Mouse (Mus musculus) stomach, embryonic 16.5 days (tissue): Measurements from ENCODE around the gene Usp17la. TPM values are rescaled to one million over a fixed set of nuclear protein-coding genes. Genes with fewer than 3 reads are reported as not detected.
"Not testable (repeated sequence)": the region's sequence is repeated elsewhere in the genome, so short reads cannot be mapped to it uniquely, and the experiment has no call there.

ENCODE experiments used
- ATAC-seq: fragments of 200-750 bp; cut with Nextera tagmentation; 2 replicates; pipeline ENCODE4 v1.8.0; 2017; ENCODE audit warnings: moderate number of reproducible peaks, moderate TSS enrichment; ENCODE audit not compliant: insufficient read depth, low FRiP score
- H3K27ac ChIP-seq: fragments of 300-500 bp; sonication (generic); 2 replicates; pipeline ENCODE4 v1.5.1; 2014; ENCODE audit warnings: low read length
- H3K27me3 ChIP-seq: fragments of 300-500 bp; sonication (generic); 2 replicates; pipeline ENCODE4 v1.6.1; 2014; ENCODE audit warnings: low read length, control low read depth, mixed read lengths; ENCODE audit not compliant: control insufficient read depth, insufficient read depth
- H3K36me3 ChIP-seq: fragments of 300-500 bp; sonication (generic); 2 replicates; pipeline ENCODE4 v1.6.1; 2014; ENCODE audit warnings: low read length; ENCODE audit not compliant: control insufficient read depth, insufficient read depth
- H3K4me1 ChIP-seq: fragments of 300-500 bp; sonication (generic); 2 replicates; pipeline ENCODE4 v1.6.1; 2014; ENCODE audit warnings: low read length, control low read depth, mixed read lengths; ENCODE audit not compliant: control insufficient read depth, insufficient read depth
- H3K4me2 ChIP-seq: fragments of 300-500 bp; sonication (generic); 2 replicates; pipeline ENCODE4 v1.6.1; 2014; ENCODE audit warnings: low read depth, low read length, mixed read lengths
- H3K4me3 ChIP-seq: fragments of 300-500 bp; sonication (generic); replicated peaks from 2 replicates; pipeline ENCODE4 v1.5.1; 2014; ENCODE audit warnings: mild to moderate bottlenecking, low read length
- H3K9ac ChIP-seq: fragments of 300-500 bp; sonication (generic); 2 replicates; pipeline ENCODE4 v1.6.1; 2014; ENCODE audit warnings: low read length
- H3K9me3 ChIP-seq: fragments of 300-500 bp; sonication (generic); replicated peaks from 2 replicates; pipeline ENCODE4 v1.6.1; 2016; ENCODE audit warnings: low read length, control low read depth; ENCODE audit not compliant: control insufficient read depth
- WGBS: fragments of 180-500 bp; shearing (Covaris S2); extraction: QIAGEN DNeasy Blood & Tissue Kit; methylation state at CpG from one replicate; pipeline ENCODE4 v1.1.7; 2014; 5-methylcytosine and 5-hydroxymethylcytosine counted together
- polyA plus RNA-seq: library from polyadenylated mRNA; unstranded; fragments of >200 nt; fragmentation: Nextera tagmentation; extraction: Ambion mirVana; gene quantifications from 2 replicates; pipeline ENCODE4 v1.2.1, GENCODE M21; 2015

Gene Usp17la
- polyA plus RNA-seq, result not detected in 2 replicates

DNA sequence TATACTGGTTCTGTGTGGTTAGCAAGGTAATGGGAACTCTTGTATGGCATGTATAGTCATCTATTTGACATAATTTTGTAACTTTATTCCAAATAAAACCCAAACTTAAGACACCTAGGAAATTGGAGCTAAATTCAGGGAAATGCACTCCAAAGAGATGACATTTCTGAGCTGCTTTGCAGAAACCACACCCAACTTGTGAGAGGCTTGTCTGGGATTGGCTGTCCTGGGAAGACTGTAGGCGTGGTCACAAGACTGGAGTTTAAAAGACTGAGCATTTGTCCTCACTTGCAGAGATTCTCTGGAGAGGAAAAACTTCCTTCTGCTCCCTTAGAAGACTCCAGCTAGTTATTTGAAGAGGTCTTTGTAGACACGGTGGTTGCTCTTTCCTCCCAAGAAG, at the start of gene Usp17la:
Gene Usp17la (plus strand): TSS at position 301 of the 400 bp plus-strand sequence.
- WGBS, result 75% methylated on average over 2 of the region's 2 CpGs
- H3K4me2 ChIP-seq, H3K9ac ChIP-seq, H3K27me3 ChIP-seq, H3K4me1 ChIP-seq, H3K9me3 ChIP-seq, H3K4me3 ChIP-seq, H3K27ac ChIP-seq, ATAC-seq, H3K36me3 ChIP-seq: not testable (repeated sequence)

DNA sequence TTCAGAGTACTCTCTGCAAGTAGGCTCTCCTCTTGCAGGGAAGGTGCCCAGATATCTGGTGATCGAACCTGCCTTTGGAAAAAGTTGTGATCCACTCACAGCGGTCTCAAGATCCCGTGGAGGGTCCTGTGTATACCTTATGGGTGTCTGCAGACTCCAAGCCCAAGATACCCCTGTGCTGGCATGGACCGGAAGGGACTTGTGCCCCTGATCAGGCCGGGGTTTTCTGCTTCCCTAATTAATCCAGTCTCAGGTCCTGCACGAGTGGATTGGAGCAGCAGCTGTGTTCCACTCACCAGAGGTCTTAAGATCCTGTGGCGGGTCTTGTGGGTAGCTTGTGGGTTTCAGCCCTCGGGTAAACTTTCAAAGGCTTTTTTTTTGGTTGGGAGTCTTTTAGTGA, 46.5 kb upstream of the Usp17la start:
- not testable (repeated sequence) for H3K4me2 ChIP-seq, H3K9me3 ChIP-seq
- WGBS, result 82% methylated on average over 8 of the region's 8 CpGs

DNA sequence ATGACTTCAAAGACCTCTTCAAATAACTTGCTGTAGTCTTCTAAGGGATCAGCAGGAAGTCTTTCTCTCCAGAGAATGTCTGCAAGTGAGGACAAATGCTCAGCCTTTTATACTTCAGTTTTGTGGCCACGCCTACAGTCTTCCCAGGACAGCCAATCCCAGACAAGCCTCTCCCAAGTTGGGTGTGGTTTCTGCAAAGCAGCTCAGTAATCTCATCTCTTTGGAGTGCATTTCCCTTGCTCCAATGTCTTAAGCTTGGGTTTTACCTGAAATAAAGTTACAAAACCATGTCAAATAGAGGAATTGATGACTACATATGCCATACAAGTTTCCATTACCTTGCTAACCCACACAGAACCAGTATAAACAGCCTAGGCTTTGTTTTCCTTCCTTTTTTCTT, 14.3 kb upstream of the Usp17la start, which contains the start of gene Usp17lb:
Gene Usp17lb (minus strand): TSS at position 101 of the 400 bp plus-strand sequence.
- ATAC-seq, result no peak
- Histone ChIP-seq H3K9me3 (no peaks in the 10 kb centered on the region), H3K4me1 (no peaks in the 10 kb centered on the region), H3K27me3 (no peaks in the 10 kb centered on the region), H3K4me3 (no peak within 1 kb of the TSS), H3K9ac (no peak within 1 kb of the TSS), H3K36me3 (no peaks in the 10 kb centered on the region), H3K27ac (no peak within 1 kb of the TSS), H3K4me2 (no peak within 1 kb of the TSS)
- WGBS, result 53% methylated on average over 1 of the region's 1 CpGs

More for the DNA sequence above, 46.5 kb upstream of the Usp17la start:
- not testable (repeated sequence) for H3K27me3 ChIP-seq, H3K36me3 ChIP-seq, H3K9ac ChIP-seq, ATAC-seq, H3K4me1 ChIP-seq, H3K27ac ChIP-seq, H3K4me3 ChIP-seq

DNA sequence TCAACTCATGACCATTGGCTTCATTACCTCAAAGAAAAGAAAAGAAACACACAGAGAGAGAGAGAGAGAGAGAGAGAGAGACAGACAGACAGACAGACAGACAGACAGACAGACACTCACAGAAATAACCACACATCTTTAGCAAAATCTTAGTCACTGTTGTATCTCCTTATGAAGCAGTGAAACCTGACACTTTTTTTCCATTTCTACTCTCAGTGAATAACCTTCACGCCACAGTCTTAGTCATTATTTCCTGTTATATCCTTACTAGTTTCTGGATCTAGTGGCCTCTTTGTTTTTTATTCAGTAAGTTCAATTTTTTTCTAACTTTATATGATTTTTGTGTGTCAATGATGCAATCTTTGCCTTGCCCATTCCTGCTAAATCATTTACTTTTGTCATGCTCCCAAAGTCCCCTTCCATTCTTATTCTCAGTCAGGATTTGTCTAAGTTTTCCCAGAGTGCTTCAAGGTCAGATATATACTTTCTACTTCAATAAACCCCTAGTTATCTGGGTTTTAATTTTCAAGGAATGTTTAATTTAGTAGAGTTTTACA, 13.0 kb upstream of the Usp17la start:
- WGBS, result 70% methylated on average over 1 of the region's 1 CpGs

DNA sequence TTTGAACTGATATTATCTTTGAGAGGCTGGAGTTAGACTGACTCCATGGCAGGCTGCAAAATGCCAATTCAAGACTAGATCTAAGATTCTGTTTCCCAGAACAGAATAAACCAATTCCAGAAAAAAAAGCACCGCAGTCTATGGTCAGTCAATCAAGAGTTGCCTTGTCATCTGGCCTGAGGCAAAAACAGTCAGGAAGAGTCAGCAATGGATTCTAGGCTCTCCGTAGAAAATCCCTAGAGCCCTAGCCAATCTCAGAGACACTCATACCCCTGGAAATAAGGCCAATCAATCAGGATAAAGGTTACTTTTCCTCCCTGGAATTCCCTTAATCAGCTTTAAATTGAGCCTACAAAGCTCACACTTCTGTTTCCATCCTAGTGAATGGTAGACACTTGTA, 5.3 kb upstream of the Usp17la start:
- not testable (repeated sequence) for H3K27ac ChIP-seq, H3K4me1 ChIP-seq, H3K36me3 ChIP-seq, H3K4me2 ChIP-seq, H3K4me3 ChIP-seq, H3K27me3 ChIP-seq, H3K9ac ChIP-seq, H3K9me3 ChIP-seq, ATAC-seq
- WGBS, result 84% methylated on average over 2 of the region's 2 CpGs

More for the DNA sequence above, 13.0 kb upstream of the Usp17la start:
- no peaks in the 10 kb centered on the region for H3K36me3 ChIP-seq
- no peak for ATAC-seq
- H3K27ac ChIP-seq, result no peak overlapping the region
- no peaks in the 10 kb centered on the region for H3K9me3 ChIP-seq
- no peak overlapping the region for H3K4me3 ChIP-seq
- H3K4me2 ChIP-seq, result no peak overlapping the region
- H3K9ac ChIP-seq, result no peak overlapping the region
- no peaks in the 10 kb centered on the region for H3K27me3 ChIP-seq
- no peaks in the 10 kb centered on the region for H3K4me1 ChIP-seq

DNA sequence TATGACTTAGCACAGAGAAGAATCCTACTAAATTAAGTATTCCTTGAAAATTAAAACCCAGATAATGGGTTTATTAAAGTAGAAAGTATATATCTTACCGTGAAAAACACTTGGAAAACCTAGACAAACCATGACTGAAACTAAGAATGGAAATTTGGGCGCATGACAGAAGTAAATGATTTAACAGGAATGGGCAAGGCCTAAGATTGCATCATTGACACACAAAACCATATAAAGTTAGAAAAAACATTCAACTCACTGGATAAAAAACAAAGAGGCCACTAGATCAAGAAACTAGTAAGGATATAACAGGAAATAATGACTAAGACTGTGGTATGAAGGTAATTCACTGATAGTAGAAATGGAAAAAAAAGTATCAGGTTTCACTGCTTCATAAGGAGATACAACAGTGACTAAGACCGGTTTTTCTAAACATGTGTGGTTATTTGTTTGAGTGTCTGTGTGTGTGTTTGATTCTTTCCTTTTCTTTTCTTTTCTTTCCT, 1.5 kb upstream of the Usp17la start:
- WGBS, result 78% methylated on average over 3 of the region's 3 CpGs
- Histone ChIP-seq H3K9ac (no peak overlapping the region), H3K36me3 (no peaks in the 10 kb centered on the region), H3K27ac (no peak overlapping the region), H3K9me3 (no peaks in the 10 kb centered on the region), H3K4me3 (no peak overlapping the region), H3K27me3 (no peaks in the 10 kb centered on the region), H3K4me1 (no peaks in the 10 kb centered on the region), H3K4me2 (no peak overlapping the region)
- ATAC-seq, result no peak

DNA sequence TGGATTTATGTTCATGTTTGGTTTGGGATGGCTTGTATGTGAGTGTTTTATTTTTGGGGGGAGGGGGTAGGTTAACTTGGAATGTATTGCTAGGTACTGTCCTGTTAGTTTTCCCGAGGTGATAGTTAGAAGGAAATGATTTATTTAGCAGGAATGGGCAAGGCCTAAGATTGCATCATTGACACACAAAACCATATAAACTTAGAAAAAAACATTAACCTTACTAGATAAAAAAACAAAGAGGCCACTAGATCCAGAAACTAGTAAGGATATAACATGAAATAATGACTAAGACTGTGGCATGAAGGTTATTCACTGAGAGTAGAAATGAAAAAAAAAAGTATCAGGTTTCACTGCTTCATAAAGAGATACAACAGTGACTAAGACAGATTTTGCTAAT, 874 bp downstream of the Usp17la start:
- no peak overlapping the region for H3K4me3 ChIP-seq
- H3K4me1 ChIP-seq, result no peaks in the 10 kb centered on the region
- no peak overlapping the region for H3K9ac ChIP-seq
- no peak overlapping the region for H3K27ac ChIP-seq
- H3K36me3 ChIP-seq, result no peaks in the 10 kb centered on the region
- H3K27me3 ChIP-seq, result no peaks in the 10 kb centered on the region
- no peaks in the 10 kb centered on the region for H3K9me3 ChIP-seq
- H3K4me2 ChIP-seq, result no peak overlapping the region
- WGBS, result 74% methylated on average over 1 of the region's 1 CpGs
- no peak for ATAC-seq

DNA sequence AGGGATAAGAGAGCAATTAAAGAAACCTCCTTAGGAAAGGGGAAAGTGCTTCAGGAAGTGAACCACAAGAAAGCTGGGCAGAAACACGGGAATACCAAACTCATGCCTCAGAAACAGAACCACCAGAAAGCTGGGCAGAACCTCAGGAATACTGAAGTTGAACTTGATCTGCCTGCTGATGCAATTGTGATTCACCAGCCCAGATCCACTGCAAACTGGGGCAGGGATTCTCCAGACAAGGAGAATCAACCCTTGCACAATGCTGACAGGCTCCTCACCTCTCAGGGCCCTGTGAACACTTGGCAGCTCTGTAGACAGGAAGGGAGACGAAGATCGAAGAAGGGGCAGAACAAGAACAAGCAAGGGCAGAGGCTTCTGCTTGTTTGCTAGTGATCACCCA, 4.6 kb downstream of the Usp17la start:
- no peak overlapping the region for H3K4me3 ChIP-seq
- no peak overlapping the region for H3K9ac ChIP-seq
- no peaks in the 10 kb centered on the region for H3K27me3 ChIP-seq
- no peaks in the 10 kb centered on the region for H3K36me3 ChIP-seq
- H3K9me3 ChIP-seq, result no peaks in the 10 kb centered on the region
- no peak overlapping the region for H3K27ac ChIP-seq
- 76% methylated on average over 3 of the region's 3 CpGs for WGBS
- ATAC-seq, result no peak
- H3K4me1 ChIP-seq, result no peaks in the 10 kb centered on the region
- no peak overlapping the region for H3K4me2 ChIP-seq

DNA sequence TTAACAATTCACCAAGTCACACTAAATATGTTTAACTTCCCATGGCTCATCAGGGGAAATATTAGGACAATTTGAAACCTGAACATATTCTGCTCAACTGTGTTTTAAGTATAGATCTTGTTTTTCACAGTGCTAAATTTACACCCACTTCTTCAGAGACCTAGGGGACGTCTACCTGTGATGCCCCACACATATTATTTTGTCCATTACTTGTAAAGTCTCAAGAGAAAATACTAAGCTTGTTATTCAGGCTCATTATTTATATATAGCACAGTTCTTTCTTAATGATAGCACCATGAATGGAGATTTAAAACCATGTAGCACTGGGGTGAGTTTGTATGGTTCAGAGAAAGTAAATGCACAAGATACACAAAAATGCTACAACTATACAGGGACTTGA, 20.9 kb downstream of the Usp17la start, which contains the start of gene Olfr665:
Gene Olfr665 (plus strand): TSS at position 301 of the 400 bp plus-strand sequence.
- Histone ChIP-seq H3K27ac (no peak within 1 kb of the TSS), H3K27me3 (no peaks in the 10 kb centered on the region), H3K36me3 (no peaks in the 10 kb centered on the region), H3K9me3 (no peaks in the 10 kb centered on the region), H3K4me2 (no peak within 1 kb of the TSS), H3K4me3 (no peak within 1 kb of the TSS), H3K9ac (no peak within 1 kb of the TSS), H3K4me1 (no peaks in the 10 kb centered on the region)
- ATAC-seq, result no peak
- WGBS, result 51% methylated on average over 1 of the region's 1 CpGs
